Mouse (Mus musculus) 416B (cell line): ENCODE results near the gene Prx.
"Not testable (repeated sequence)": the region's sequence is repeated elsewhere in the genome, so short reads cannot be mapped to it uniquely, and the experiment has no call there.

Source experiments
- DNase-seq: peaks from one replicate; pipeline ENCODE4 v3.0.0; 2011; ENCODE audit warnings: low read depth

Prx gene

DNA sequence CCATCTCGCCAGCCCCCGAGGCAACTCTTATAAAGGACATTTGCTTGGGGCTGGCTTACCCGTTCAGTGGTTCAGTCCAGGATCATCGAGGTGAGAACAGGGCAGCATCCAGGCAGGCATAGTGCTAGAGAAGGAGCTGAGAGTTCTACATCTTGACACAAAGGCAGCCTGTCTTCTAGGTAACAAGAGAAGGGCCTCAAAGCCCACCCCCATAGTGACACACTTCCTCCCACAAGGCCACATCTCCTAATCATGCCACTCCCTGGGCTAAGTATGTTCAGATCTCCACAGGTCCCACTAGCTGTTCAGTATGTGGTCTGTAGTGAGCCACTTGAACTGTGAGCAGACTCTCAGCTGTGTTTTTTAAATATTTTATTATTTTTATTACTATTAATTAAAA is 15.3 kb upstream of the Prx start:
- DNase-seq, result peak; percentile 79

DNA sequence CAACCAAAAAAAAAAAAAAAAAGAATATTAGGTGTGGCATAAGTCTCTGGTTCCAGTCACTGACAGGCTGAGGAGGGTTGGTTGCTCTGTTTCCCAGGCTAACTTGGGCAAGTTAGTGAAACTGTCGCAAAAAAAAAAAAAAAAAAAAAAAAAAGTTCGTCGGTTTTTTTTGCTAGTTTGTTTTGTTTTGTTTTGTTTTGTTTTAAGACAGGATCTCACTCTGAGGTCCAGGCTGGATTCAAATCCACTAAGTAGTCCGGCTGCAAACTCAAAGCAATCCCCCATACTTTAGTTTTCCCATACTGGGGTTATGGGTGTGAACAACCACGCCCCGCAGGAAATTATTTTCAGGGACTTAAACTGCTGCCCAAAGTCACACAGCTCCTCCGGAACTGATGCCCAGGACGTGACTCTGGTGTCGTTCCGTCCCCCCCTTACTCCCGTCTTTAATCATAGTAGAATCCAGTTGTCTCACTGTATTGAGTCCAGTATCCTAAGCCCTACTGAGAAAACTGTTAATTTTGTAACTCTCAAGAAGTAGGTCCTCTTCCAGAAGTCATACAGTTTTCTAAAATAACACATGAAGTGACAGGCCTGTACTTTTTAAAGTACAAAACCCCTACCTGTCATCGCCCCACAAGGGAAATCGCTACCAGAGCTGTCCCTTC is 12.9 kb upstream of the Prx start:
- DNase-seq, result peak; percentile 95

DNA sequence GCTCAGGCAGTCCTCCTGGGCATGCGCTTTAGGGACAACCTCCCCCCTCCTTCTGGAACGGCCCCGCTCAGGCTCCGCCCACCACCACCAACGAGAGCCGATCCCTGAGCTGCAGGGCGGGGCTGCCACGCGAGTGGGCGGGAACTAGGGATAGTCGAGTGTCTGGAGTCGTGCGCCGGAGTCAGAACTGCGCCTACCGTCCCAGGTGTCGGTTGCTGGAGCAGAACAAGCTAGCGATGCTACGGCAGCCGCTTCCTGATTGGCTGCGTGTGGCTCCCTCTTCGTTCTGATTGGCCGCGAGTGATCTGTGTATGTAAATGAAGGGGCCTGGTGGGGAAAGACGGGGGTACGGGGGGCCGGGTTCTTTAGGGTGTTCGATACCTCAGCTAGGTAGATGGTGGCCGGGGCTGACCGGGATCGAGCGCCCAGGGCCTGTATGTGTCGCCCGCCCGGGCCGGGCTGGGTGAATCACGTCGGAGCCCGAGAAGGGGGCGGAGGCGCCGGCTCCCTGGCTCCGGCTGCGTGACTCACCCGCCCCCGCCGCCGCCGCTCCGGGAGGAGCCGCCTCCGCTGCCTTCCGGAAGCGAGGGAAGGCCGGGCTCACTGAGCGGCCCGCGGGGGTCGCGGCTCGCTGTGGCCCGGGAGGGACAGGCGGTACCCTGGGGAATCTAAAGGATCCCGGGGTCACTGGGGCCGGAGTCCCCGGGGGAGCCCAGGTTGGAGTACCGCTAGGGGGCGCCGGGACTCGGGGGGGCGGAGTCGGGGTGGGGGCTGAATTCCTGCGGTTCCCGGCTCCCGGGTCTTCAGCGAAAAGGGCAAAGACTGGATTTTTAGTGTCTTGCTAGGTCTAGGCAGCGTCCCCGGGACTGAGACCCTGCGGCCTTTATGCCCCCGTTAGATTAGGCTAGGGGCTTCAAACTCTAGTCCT is 12.1 kb upstream of the Prx start, which contains the start of gene Sertad1:
Gene Sertad1, plus strand, starts transcription at position 141 of the 928 bp plus-strand sequence.
- DNase-seq, result peak; percentile 99

DNA sequence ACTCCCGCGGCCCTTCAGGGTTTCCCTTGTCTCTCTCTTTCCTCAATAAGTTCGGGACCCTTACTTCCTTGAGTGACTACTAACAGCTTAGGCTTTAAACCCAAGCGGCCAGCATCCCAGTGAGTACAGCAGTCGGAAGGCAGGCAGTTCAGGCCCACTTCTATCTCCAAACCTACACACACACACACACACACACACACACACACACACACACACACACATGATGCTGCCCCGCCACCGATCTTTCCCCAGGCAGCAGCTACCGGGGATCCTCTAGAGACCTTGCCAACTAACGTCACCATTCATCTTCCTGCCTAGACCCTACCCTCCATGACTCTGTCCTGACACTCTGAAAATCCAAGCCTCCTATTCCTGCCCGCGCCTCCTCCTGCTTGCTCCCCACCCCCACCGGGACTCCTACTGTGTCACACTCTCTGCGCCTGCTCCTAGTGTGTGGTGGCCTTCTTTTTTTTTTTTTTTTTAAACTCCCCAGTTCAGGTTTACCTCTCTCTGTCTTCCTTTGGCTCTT is 11.3 kb upstream of the Prx start:
- peak; percentile 75 for DNase-seq

DNA sequence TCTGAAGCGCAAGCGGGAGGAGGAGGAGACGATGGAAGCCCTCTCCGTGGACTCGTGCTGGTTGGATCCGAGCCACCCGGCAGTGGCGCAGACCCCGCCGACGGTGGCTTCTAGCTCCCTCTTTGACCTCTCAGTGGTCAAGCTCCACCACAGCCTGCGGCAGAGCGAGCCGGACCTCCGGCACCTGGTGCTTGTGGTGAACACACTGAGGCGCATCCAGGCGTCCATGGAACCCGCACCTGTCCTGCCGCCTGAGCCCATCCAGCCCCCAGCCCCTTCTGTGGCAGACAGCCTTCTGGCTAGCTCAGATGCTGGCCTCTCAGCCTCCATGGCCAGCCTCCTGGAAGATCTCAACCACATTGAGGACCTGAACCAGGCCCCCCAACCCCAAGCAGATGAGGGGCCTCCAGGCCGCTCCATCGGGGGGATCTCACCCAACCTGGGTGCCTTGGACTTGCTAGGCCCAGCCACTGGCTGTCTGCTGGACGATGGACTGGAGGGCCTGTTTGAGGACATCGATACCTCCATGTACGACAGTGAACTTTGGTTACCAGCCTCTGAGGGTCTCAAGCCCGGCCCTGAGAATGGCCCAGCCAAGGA is 9.8 kb upstream of the Prx start:
- DNase-seq, result no peak

DNA sequence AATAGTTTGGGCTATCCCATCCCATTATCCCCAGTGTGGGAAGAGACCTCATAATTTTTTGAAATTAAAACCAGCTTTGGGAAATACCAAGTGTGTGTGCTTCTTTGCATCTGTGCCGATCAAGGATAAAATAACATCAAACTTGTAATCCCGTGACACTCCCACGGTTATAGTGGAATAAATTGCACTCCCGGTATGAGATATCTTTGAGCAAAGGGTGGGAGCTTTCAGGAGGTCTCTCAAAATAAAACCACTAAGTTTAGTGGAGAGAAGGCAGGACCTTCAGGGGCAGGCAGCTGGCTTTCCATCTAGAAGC is 8.9 kb upstream of the Prx start:
- no peak for DNase-seq

DNA sequence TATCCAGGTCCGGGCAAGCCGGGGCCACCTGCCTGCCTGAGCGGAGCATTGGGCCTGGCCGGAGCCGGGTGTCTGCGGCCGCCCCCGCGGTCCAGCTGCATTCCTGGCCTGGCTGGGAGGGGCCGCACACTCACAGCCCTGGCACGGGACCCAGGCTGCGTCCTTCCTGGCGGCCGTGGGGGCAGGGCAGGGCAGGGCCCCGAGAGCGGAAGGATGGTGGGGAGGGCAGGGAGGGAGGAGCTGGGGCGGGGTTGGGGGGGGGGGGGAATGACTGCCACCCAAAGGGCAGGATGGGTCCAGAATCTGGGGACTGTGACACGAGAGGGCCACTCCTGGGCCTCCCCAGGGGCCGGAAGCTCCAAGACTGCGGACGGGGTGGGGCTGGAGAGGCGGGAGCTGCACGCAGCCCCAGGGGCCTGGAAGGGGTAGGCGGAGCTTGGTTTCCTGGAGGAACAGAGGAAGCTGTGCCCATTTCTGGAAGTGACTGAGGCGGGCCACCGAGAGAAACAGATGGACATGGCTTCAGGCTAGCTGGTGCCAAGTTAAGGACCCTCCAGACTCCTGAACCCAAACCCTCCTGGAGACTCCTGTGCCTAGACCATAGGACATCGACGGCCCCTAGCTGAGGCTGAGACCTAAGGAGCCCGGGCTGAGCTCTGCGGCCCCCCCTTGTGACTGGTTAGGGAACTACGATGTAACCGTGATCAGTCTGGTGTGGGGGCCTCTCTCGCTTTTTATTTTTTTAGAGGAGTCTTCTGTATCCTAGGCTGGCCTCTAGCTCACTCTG is 8.4 kb upstream of the Prx start:
- peak; percentile 98 for DNase-seq

DNA sequence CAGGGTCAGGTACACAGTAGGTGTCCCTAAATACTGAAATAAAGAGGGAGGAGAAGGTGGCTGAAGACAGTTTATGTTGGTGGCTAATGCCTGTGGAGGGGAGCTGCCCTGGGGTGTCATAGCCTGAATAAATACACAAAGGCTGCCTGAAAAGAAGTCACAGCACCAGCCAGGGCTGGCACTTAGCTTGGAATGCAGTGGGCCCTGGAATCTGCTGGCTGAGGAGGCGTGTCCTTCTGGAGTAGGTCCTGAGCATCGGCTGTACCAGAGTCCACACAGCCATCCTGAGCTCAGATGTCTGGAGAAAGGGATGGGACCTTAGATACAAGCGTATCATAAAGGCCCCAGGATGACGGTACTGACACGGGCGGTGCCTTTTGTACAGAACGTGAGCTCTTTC is 7.3 kb upstream of the Prx start:
- DNase-seq, result no peak

DNA sequence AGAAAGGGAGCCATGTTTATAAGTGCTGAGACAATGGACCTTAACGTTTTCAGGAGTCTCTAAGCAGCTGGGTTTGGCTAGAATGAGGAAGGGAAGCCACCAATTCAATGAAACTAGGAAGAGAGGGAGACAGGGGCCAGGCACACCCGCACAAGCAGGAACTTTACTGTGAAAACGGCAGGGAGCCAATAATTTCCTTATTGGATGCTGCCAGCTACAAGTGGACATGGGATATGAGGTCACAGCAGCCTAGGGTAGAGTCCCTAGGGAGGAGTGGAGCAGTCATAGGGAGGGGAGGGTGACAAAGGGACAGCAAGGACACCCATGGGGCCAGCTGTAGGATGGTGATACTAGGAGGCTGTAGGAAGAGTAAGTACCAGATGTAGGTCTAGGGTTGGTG is 6.1 kb upstream of the Prx start:
- no peak for DNase-seq

DNA sequence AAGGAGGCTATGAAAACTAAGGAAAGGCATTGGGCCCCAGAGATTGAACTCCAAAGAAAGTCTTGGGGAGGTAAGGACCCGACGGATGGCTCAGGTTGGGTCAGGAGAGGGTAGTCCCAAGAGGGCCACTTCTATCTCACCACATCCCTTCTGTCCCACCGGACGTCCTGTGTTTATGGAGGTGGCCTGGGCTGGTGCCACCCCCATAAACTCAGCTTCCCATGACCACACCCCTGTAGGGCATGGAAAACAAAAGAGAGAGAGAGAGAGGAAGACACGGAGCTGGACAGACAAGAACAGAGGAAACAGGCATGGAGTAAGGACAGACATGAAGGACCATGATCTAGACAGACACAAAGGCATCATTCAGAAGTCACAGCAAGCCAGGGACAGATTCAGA is 5.7 kb upstream of the Prx start:
- no peak for DNase-seq

DNA sequence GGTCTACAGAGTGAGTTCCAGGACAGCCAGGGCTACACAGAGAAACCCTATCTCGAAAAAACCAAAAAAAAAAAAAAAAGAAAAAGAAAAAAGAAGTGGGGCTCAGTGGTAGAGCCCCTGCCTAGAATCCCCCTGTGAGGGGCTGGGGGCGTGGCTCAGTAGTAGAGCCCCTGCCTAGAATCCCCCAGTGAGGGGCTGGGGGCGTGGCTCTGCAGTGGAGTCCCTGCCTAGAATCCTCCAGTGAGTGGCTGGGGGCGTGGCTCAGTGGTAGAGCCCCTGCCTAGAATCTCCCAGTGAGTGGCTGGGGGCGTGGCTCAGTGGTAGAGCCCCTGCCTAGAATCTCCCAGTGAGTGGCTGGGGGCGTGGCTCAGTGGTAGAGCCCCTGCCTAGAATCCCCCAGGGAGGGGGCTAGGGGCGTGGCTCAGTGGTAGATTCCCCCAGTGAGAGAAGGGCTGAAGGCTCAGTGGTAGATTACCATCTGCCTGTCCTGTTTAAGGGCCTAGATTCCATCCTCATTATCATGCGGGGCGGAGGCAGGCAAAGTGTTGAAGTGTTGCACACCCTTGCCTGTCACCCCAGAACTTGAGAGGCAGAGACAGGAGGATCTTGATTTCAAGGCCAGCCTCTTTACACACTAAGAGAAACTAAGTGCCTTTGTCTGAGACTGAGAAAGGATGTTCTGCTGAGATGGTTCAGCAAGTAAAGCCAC is 4.3 kb upstream of the Prx start:
- DNase-seq, result not testable (repeated sequence)

DNA sequence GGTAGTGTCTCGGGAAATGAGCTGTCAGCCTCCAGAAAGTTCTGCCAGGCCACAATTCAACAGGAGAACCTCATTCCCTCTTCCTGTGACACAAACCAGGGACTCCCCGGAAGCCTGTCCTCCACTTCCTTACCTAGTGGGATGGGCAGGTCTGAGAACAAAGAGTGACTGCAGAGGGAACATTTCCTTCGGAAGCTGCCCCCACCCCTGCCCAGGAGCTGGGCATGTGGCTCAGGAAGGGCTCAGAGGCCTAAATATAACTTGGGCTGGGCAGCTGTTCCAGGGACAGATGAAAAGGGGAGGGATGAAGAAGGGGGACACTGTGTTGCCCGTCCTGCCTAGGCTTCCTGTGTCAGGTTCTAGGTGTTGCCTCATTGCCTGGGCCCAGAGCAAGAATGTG is 2.5 kb downstream of the Prx start:
- no peak for DNase-seq

DNA sequence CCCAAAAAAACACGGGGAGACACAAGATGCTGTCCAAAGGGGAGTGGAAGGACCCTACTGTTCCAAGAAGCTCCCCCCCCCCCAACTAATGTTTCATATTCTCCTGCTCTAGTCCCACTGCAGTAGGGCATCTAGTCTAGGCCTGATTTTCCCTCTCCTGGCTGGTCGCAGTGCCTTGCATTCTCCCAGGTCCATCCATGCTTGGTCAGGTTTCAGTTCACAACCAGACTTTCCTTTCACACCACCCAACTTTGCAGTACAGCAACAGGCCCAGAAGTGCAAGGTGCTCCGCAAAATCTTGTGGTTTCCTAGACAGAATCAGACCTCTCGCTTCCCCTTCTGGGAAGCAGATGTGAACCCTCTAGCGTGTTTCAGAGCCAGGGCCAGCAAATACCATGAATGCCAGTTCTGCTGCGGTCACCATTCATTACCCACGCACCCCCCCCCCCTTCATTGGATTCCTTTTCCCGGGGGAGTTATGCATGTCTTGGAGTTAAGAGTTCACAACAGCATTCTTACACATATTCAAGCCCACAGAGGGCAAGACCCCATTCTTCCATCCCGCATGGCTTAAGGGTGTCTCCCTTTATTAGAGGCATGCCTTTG is 7.7 kb downstream of the Prx start:
- DNase-seq, result peak; percentile 66

DNA sequence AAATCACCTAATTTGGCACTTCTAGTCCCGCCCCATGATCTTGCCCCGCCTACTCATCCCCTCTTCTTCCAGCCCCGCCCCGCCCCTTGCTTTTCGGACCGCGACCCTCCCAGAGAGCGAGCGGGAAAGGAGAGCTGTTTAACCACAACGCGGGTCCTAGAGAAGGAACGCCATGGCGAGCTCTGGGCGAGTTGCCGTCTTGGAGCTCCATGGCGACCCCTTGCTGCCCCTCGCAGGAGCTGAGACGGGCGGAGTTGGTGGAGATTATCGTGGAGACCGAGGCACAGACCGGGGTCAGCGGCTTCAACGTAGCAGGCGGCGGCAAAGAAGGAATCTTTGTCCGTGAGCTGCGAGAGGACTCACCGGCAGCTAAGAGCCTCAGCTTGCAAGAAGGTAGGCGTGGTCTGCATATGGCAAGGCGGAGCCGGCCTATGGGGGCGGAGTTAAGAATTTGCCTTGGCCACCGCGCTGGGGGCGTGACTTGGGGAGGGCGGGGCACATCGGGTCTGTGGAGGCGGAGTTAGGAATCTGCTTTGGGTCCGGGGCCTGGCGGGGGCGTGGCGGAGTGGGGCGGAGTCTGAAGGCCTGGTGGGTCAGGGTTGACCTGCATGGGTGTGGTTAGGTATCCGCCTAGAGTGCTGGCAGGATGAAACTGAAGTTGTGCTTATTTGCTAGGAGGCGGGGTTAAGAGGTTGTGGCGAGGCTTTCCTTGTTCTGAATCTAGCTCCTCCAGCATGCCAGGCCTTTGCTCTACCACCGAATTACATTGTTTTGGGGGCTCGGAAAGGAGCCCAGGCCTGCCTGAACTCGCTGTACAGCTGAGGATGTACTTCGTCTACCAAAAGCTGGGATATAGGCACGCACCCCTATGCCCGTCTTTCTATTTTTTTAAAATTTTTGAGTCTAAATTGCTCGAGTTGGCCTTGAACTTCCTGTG is 8.9 kb downstream of the Prx start:
- peak; percentile 99 for DNase-seq

DNA sequence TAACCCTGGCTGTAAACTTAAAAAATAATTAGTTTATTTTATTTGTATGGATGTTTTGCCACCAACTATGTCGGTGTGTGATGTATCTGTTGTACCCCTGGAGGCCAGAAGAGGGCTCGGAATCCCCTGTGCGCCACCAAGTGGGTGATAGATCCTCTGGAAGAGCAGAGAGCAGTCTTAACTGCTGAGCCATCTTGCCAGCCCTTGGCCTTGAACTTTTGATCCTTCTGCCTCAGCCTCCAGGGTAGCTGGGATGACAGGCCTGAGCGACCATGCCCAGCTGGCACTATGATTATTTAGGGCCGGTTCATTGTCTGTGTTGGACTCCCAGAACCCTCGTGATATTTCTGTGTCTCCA is 9.5 kb downstream of the Prx start:
- peak; percentile 91 for DNase-seq

DNA sequence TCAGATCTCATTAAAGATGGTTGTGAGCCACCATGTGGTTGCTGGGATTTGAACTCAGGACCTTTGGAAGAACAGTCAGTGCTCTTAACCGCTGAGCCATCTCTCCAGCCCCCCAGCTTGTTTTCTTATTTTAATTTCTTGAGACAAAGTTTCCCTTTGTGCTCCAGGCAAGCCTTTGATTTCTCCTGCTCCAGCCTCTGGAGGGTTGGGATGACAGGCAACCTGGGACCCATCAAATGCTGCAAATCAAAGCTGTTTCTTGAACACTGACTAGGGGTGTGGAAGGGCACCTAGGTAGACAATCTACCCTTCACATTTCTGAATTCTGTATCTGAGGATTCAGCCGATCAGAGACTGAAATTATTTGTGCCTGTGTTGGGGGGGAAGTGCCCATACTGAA is 11.7 kb downstream of the Prx start:
- DNase-seq, result no peak

DNA sequence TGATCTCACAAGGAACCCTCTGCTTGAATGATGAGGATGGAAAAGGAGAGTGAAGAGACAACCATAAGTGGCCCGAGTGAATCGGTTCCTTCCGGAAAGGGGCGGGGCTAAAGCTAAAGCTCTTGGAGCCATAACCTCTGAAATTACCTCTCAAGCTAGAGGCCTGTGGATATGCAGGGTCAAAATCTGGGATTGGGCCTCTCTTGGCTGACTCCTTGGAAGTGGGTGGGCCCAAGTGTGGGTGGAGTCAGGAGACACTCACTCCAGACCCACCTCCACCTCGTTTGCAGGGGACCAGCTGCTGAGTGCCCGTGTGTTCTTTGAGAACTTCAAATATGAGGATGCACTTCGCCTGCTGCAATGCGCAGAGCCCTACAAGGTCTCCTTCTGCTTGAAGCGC is 15.8 kb downstream of the Prx start:
- no peak for DNase-seq

DNA sequence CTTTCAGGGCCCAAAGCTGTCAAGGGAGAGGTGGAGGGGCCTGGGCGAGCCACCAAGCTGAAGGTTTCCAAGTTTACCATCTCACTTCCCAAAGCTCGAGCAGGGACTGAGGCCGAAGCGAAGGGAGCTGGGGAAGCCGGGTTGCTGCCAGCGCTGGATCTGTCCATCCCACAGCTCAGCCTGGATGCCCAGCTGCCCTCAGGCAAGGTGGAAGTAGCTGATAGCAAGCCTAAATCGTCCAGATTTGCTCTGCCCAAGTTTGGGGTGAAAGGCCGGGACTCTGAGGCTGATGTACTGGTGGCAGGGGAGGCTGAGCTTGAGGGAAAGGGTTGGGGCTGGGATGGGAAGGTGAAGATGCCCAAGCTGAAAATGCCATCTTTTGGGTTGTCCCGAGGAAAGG is 19.2 kb downstream of the Prx start:
- DNase-seq, result no peak

DNA sequence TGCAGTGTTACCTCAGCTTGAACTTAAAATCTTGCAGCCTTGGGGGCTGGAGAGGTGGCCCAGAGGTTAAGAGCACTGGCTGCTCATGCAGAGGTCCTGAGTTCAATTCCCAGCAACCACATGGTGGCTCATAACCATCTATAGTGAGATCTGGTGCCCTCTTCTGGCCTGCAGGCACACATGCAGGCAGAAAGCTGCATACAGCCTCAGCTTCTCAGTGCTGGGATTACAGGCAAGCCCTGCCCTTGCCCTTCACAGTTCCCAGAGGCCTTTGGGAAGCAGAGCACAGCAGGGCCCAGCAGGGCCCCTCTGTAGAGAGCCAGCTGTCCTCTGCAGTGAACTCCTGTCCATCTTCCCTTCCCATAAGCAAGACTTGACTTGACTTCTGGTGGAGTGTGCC is 21.0 kb downstream of the Prx start:
- DNase-seq, result no peak

DNA sequence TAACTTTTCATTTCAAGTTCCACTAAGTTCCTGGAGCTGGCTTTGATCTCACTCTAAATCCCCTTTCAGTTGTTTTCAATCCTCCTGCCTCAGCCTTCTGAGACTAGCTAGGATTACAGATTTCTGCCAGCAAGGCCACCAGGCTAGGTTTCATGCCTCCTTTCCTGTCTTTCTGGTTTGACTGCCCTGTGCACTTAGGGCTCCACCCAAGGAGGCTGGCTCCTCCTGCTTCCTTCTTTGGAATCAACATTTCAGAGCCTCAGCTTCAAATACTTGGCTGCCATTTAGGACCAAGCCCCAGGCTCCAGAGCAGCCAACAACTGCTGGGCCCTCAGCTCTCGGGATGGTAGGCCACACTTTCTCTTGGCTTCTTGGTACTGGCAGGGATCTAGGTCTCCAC is 21.5 kb downstream of the Prx start:
- DNase-seq, result no peak
